Mouse (Mus musculus): ENCODE results near the gene Tsnaxip1. TPM values are rescaled to one million over a fixed set of nuclear protein-coding genes. Genes with fewer than 3 reads are reported as not detected.

Gene Tsnaxip1
- polyA plus RNA-seq, 1 experiment from 2014 or later, result 4.6 TPM

DNA sequence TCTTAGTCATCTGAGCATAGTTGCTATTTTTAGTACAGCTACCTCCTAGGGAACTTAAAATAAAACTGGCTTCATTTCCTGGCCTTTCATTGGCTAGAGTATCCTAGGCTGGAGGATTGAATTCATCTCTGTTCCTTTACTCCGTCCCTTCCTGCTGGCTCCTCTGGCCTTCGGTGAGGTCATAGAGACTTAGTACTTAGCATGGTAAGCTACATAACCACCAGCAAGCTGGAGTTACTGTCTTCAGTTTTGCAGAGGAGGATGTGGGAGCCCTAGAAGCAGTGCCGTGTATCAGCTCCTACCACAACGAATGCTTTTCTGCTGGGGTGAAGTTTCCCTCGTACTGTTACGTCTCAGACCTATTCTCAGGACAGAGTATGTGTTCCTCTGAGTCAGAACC, 46.8 kb downstream of the Tsnaxip1 start:
- WGBS, result 83% methylated on average over 6 of the region's 6 CpGs
- Histone ChIP-seq H3K27ac (ENCODE audit: low read length) (no peak overlapping the region), H3K9ac (ENCODE audit: low read length) (no peak overlapping the region), H3K4me3 (ENCODE audit: low read length) (no peak overlapping the region), H3K4me2 (ENCODE audit: low read depth, low read length) (no peak overlapping the region), H3K36me3 (ENCODE audit: control insufficient read depth, insufficient read depth, low read length) (peaks cover 34% of the 10 kb centered on the region), H3K4me1 (replicated peaks; ENCODE audit: control insufficient read depth, insufficient read depth, low read length) (no peaks in the 10 kb centered on the region), H3K9me3 (ENCODE audit: control insufficient read depth, low read length) (no peaks in the 10 kb centered on the region), H3K27me3 (ENCODE audit: control insufficient read depth, insufficient read depth, low read depth, low read length) (no peaks in the 10 kb centered on the region)
- ATAC-seq (ENCODE audit: low read depth), result 0 out of 2 replicates have a peak, but pooled peaks have one; percentile 47

- peak within 1 kb of the TSS; percentile 56 for H3K27ac ChIP-seq (ENCODE audit: low read length)
- H3K4me1 ChIP-seq (replicated peaks; ENCODE audit: control insufficient read depth, insufficient read depth, low read length), result peaks cover 13% of the 10 kb centered on the region
- no peaks in the 10 kb centered on the region for H3K9me3 ChIP-seq (ENCODE audit: control insufficient read depth, low read length)
- ATAC-seq (ENCODE audit: low read depth), result peak; percentile 90
- WGBS, result under 1% methylated on average over 45 of the region's 45 CpGs
- peak within 1 kb of the TSS; percentile 94 for H3K9ac ChIP-seq (ENCODE audit: low read length)
- H3K4me3 ChIP-seq (ENCODE audit: low read length), result peak within 1 kb of the TSS; percentile 89
- H3K4me2 ChIP-seq (ENCODE audit: low read depth, low read length), result peak within 1 kb of the TSS; percentile 93
- H3K27me3 ChIP-seq (ENCODE audit: control insufficient read depth, insufficient read depth, low read depth, low read length), result no peaks in the 10 kb centered on the region
- peaks cover 41% of the 10 kb centered on the region for H3K36me3 ChIP-seq (ENCODE audit: control insufficient read depth, insufficient read depth, low read length)
Observed at GRCm38 (mm10) chr8:105880754-105881520, 53.4 kb downstream of the Tsnaxip1 start, which contains the start of gene Edc4. TSS of gene Edc4 (plus strand) at chr8:105880881.

GRCm38 (mm10) chr8:105889756-105890465, 62.4 kb downstream of the Tsnaxip1 start:
- no peaks in the 10 kb centered on the region for H3K9me3 ChIP-seq (ENCODE audit: control insufficient read depth, low read length)
- H3K27ac ChIP-seq (ENCODE audit: low read length), result no peak overlapping the region
- no peak for ATAC-seq (ENCODE audit: low read depth)
- no peaks in the 10 kb centered on the region for H3K27me3 ChIP-seq (ENCODE audit: control insufficient read depth, insufficient read depth, low read depth, low read length)
- WGBS, result 89% methylated on average over 12 of the region's 12 CpGs
- no peak overlapping the region for H3K4me3 ChIP-seq (ENCODE audit: low read length)
- no peak overlapping the region for H3K9ac ChIP-seq (ENCODE audit: low read length)
- no peak overlapping the region for H3K4me2 ChIP-seq (ENCODE audit: low read depth, low read length)
- peaks cover 3% of the 10 kb centered on the region; the same call in 1 of the 2 replicates for H3K4me1 ChIP-seq (replicated peaks; ENCODE audit: control insufficient read depth, insufficient read depth, low read length)
- H3K36me3 ChIP-seq (ENCODE audit: control insufficient read depth, insufficient read depth, low read length), result peaks cover 62% of the 10 kb centered on the region

GRCm38 (mm10) chr8:105890870-105891269, 63.3 kb downstream of the Tsnaxip1 start:
- no peak overlapping the region for H3K9ac ChIP-seq (ENCODE audit: low read length)
- H3K36me3 ChIP-seq (ENCODE audit: control insufficient read depth, insufficient read depth, low read length), result peaks cover 54% of the 10 kb centered on the region
- H3K27me3 ChIP-seq (ENCODE audit: control insufficient read depth, insufficient read depth, low read depth, low read length), result no peaks in the 10 kb centered on the region
- H3K27ac ChIP-seq (ENCODE audit: low read length), result no peak overlapping the region
- H3K4me1 ChIP-seq (replicated peaks; ENCODE audit: control insufficient read depth, insufficient read depth, low read length), result peaks cover 3% of the 10 kb centered on the region; the same call in 1 of the 2 replicates
- H3K4me3 ChIP-seq (ENCODE audit: low read length), result no peak overlapping the region
- H3K4me2 ChIP-seq (ENCODE audit: low read depth, low read length), result no peak overlapping the region
- no peak for ATAC-seq (ENCODE audit: low read depth)
- no peaks in the 10 kb centered on the region for H3K9me3 ChIP-seq (ENCODE audit: control insufficient read depth, low read length)
- WGBS, result 81% methylated on average over 6 of the region's 6 CpGs

DNA sequence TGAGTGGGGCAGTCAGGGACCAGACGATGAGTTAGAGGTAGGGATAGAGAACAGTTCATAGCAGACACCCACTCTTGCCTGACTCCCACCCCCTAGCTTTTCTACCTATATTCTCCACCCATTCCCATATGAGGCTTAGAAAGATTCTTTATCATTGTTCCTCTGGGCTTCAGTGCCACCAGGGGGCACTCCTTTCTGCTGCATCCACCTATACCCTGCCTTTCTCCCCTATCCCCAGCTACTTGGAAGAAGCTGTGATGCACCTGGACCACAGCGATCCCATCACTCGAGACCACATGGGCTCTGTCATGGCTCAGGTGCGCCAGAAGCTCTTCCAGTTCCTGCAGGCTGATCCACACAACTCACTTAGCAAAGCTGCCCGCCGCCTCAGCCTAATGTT, 64.9 kb downstream of the Tsnaxip1 start:
- no peak overlapping the region for H3K4me2 ChIP-seq (ENCODE audit: low read depth, low read length)
- H3K27ac ChIP-seq (ENCODE audit: low read length), result no peak overlapping the region
- no peak overlapping the region for H3K4me3 ChIP-seq (ENCODE audit: low read length)
- WGBS, result 81% methylated on average over 6 of the region's 6 CpGs
- H3K4me1 ChIP-seq (replicated peaks; ENCODE audit: control insufficient read depth, insufficient read depth, low read length), result peaks cover 3% of the 10 kb centered on the region; the same call in 1 of the 2 replicates
- no peaks in the 10 kb centered on the region for H3K9me3 ChIP-seq (ENCODE audit: control insufficient read depth, low read length)
- H3K9ac ChIP-seq (ENCODE audit: low read length), result no peak overlapping the region
- no peak for ATAC-seq (ENCODE audit: low read depth)
- H3K36me3 ChIP-seq (ENCODE audit: control insufficient read depth, insufficient read depth, low read length), result peaks cover 40% of the 10 kb centered on the region
- no peaks in the 10 kb centered on the region for H3K27me3 ChIP-seq (ENCODE audit: control insufficient read depth, insufficient read depth, low read depth, low read length)

DNA sequence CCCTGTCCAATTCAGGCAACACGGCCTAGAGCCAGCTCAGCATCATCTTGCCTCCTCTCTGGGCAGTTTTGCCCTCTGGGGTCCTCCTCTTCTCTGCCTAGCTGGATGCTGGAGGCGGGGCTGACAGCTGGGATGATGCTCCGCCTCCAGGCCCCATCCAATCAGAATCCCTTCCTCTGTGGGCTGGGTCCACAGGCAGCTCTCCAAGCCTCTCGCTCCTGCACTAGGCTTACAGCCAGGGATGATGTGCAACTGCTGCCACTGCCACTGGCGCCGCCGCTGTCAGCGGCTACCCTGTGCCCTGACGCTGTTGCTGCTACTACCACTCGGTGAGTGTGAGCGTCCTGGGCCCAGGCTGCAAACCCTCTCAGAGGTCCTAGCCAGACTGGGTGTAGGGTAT, 65.8 kb downstream of the Tsnaxip1 start, which contains the start of gene Nrn1l:
Nrn1l (plus strand) TSS at position 229 of the 400 bp plus-strand sequence.
- H3K9ac ChIP-seq (ENCODE audit: low read length), result no peak within 1 kb of the TSS
- peaks cover 36% of the 10 kb centered on the region for H3K36me3 ChIP-seq (ENCODE audit: control insufficient read depth, insufficient read depth, low read length)
- no peak within 1 kb of the TSS for H3K4me2 ChIP-seq (ENCODE audit: low read depth, low read length)
- H3K4me1 ChIP-seq (replicated peaks; ENCODE audit: control insufficient read depth, insufficient read depth, low read length), result peaks cover 3% of the 10 kb centered on the region; the same call in 1 of the 2 replicates
- peak; percentile 91 for ATAC-seq (ENCODE audit: low read depth)
- 18% methylated on average over 11 of the region's 11 CpGs for WGBS
- no peaks in the 10 kb centered on the region for H3K9me3 ChIP-seq (ENCODE audit: control insufficient read depth, low read length)
- peak within 1 kb of the TSS; percentile 38; the same call in 1 of the 2 replicates for H3K27ac ChIP-seq (ENCODE audit: low read length)
- H3K27me3 ChIP-seq (ENCODE audit: control insufficient read depth, insufficient read depth, low read depth, low read length), result no peaks in the 10 kb centered on the region
- H3K4me3 ChIP-seq (ENCODE audit: low read length), result no peak within 1 kb of the TSS

Other genes with a start within 250 kb of the Tsnaxip1 start
- 33.1 and 36.8 TPM in 2 replicates for gene Ripor1, start 222.5 kb upstream of the Tsnaxip1 start, polyA plus RNA-seq (2015; fragmentation: Nextera tagmentation; extraction: Ambion mirVana)
- gene Ctcf, start 191.2 kb upstream of the Tsnaxip1 start, polyA plus RNA-seq (2015; fragmentation: Nextera tagmentation; extraction: Ambion mirVana), result 112 and 116 TPM in 2 replicates
- gene Agrp, start 190.3 kb upstream of the Tsnaxip1 start, polyA plus RNA-seq (2015; fragmentation: Nextera tagmentation; extraction: Ambion mirVana), result 0.60 TPM in 1 of 2 replicates, not detected in the other
- 0.58 and 0.79 TPM in 2 replicates for gene Carmil2, start 141.5 kb upstream of the Tsnaxip1 start, polyA plus RNA-seq (2015; fragmentation: Nextera tagmentation; extraction: Ambion mirVana)
- gene Acd, start 126.6 kb upstream of the Tsnaxip1 start, polyA plus RNA-seq (2015; fragmentation: Nextera tagmentation; extraction: Ambion mirVana), result 69.1 and 71.3 TPM in 2 replicates
- gene Pard6a, start 126.6 kb upstream of the Tsnaxip1 start, polyA plus RNA-seq (2015; fragmentation: Nextera tagmentation; extraction: Ambion mirVana), result 15.2 and 17.6 TPM in 2 replicates
- 0.19 TPM in 1 of 2 replicates, not detected in the other for gene 4933405L10Rik, start 120.1 kb upstream of the Tsnaxip1 start, polyA plus RNA-seq (2015; fragmentation: Nextera tagmentation; extraction: Ambion mirVana)
- gene Enkd1, start 119.5 kb upstream of the Tsnaxip1 start, polyA plus RNA-seq (2015; fragmentation: Nextera tagmentation; extraction: Ambion mirVana), result 23.0 and 27.0 TPM in 2 replicates
- 22.4 and 25.3 TPM in 2 replicates for gene Gfod2, start 69.1 kb upstream of the Tsnaxip1 start, polyA plus RNA-seq (2015; fragmentation: Nextera tagmentation; extraction: Ambion mirVana)
- gene Ranbp10, start 381 bp upstream of the Tsnaxip1 start, polyA plus RNA-seq (2015; fragmentation: Nextera tagmentation; extraction: Ambion mirVana), result 10.0 and 13.0 TPM in 2 replicates
- gene Cenpt, start 25.5 kb downstream of the Tsnaxip1 start, polyA plus RNA-seq (2015; fragmentation: Nextera tagmentation; extraction: Ambion mirVana), result 41.2 and 42.7 TPM in 2 replicates
- 55.2 and 56.0 TPM in 2 replicates for gene Thap11, start 27.4 kb downstream of the Tsnaxip1 start, polyA plus RNA-seq (2015; fragmentation: Nextera tagmentation; extraction: Ambion mirVana)
- gene Nutf2, start 32.8 kb downstream of the Tsnaxip1 start, polyA plus RNA-seq (2015; fragmentation: Nextera tagmentation; extraction: Ambion mirVana), result 179 and 215 TPM in 2 replicates
- gene Edc4, start 53.1 kb downstream of the Tsnaxip1 start, polyA plus RNA-seq (2015; fragmentation: Nextera tagmentation; extraction: Ambion mirVana), result 50.2 and 51.8 TPM in 2 replicates
- gene Nrn1l, start 65.8 kb downstream of the Tsnaxip1 start, polyA plus RNA-seq (2015; fragmentation: Nextera tagmentation; extraction: Ambion mirVana), result 0.39 and 0.62 TPM in 2 replicates
- gene Pskh1, start 72.7 kb downstream of the Tsnaxip1 start, polyA plus RNA-seq (2015; fragmentation: Nextera tagmentation; extraction: Ambion mirVana), result 34.0 and 34.9 TPM in 2 replicates
- gene Ctrl, start 106.1 kb downstream of the Tsnaxip1 start, polyA plus RNA-seq (2015; fragmentation: Nextera tagmentation; extraction: Ambion mirVana), result 0.77 and 1.2 TPM in 2 replicates
- 39.7 and 56.6 TPM in 2 replicates for gene Psmb10, start 110.7 kb downstream of the Tsnaxip1 start, polyA plus RNA-seq (2015; fragmentation: Nextera tagmentation; extraction: Ambion mirVana)
- gene Lcat, start 115.7 kb downstream of the Tsnaxip1 start, polyA plus RNA-seq (2015; fragmentation: Nextera tagmentation; extraction: Ambion mirVana), result 1.6 and 2.8 TPM in 2 replicates
- 35.1 and 38.3 TPM in 2 replicates for gene Slc12a4, start 138.4 kb downstream of the Tsnaxip1 start, polyA plus RNA-seq (2015; fragmentation: Nextera tagmentation; extraction: Ambion mirVana)
- not detected in 2 replicates for gene Dpep3, start 151.7 kb downstream of the Tsnaxip1 start, polyA plus RNA-seq (2015; fragmentation: Nextera tagmentation; extraction: Ambion mirVana)
- 18.4 and 19.3 TPM in 2 replicates for gene Dus2, start 163.6 kb downstream of the Tsnaxip1 start, polyA plus RNA-seq (2015; fragmentation: Nextera tagmentation; extraction: Ambion mirVana)
- 0.28 TPM in 1 of 2 replicates, not detected in the other for gene Dpep2nb, start 178.2 kb downstream of the Tsnaxip1 start, polyA plus RNA-seq (2015; fragmentation: Nextera tagmentation; extraction: Ambion mirVana)
- gene Ddx28, start 184.2 kb downstream of the Tsnaxip1 start, polyA plus RNA-seq (2015; fragmentation: Nextera tagmentation; extraction: Ambion mirVana), result 14.7 and 14.8 TPM in 2 replicates
- 6.0 and 6.2 TPM in 2 replicates for gene Nfatc3, start 231.1 kb downstream of the Tsnaxip1 start, polyA plus RNA-seq (2015; fragmentation: Nextera tagmentation; extraction: Ambion mirVana)